Mouse (Mus musculus) retina, postnatal 7 days (tissue): Measurements from ENCODE around the gene Akap13.
"Not testable (repeated sequence)": the region's sequence is repeated elsewhere in the genome, so short reads cannot be mapped to it uniquely, and the experiment has no call there.

ENCODE experiments used
- DNase-seq: peaks from one replicate; pipeline ENCODE4 v3.0.0-alpha.2; 2012; ENCODE audit warnings: low read depth, low spot score

The Akap13 gene

GRCm38 (mm10) chr7:75759992-75760514 lies 304.7 kb downstream of the Akap13 start:
- DNase-seq, result no peak

- not testable (repeated sequence) for DNase-seq
Measured at GRCm38 (mm10) chr7:75760661-75761319, 305.5 kb downstream of the Akap13 start.

GRCm38 (mm10) chr7:75762225-75762624 lies 306.9 kb downstream of the Akap13 start:
- not testable (repeated sequence) for DNase-seq

GRCm38 (mm10) chr7:75767080-75767769 lies 311.9 kb downstream of the Akap13 start:
- not testable (repeated sequence) for DNase-seq

- no peak for DNase-seq
Measured at GRCm38 (mm10) chr7:75768169-75768568, 312.8 kb downstream of the Akap13 start.

- no peak for DNase-seq
Measured at GRCm38 (mm10) chr7:75769909-75770308, 314.6 kb downstream of the Akap13 start.

GRCm38 (mm10) chr7:75774095-75775078 lies 319.1 kb downstream of the Akap13 start:
- not testable (repeated sequence) for DNase-seq

GRCm38 (mm10) chr7:75778053-75778452 lies 322.7 kb downstream of the Akap13 start:
- no peak for DNase-seq

- DNase-seq, result no peak
Measured at GRCm38 (mm10) chr7:75780812-75781211, 325.5 kb downstream of the Akap13 start.

GRCm38 (mm10) chr7:75781298-75781947 lies 326.1 kb downstream of the Akap13 start:
- DNase-seq, result no peak

- DNase-seq, result peak; percentile 38
Measured at GRCm38 (mm10) chr7:75781948-75782722, 326.8 kb downstream of the Akap13 start.

- DNase-seq, result no peak
Measured at GRCm38 (mm10) chr7:75782723-75783011, 327.3 kb downstream of the Akap13 start.

GRCm38 (mm10) chr7:75785388-75786328 lies 330.3 kb downstream of the Akap13 start:
- DNase-seq, result no peak

GRCm38 (mm10) chr7:75786812-75787211 lies 331.5 kb downstream of the Akap13 start:
- DNase-seq, result no peak

- DNase-seq, result no peak
Measured at GRCm38 (mm10) chr7:75787371-75787770, 332.0 kb downstream of the Akap13 start.

- DNase-seq, result not testable (repeated sequence)
Measured at GRCm38 (mm10) chr7:75788069-75788800, 332.9 kb downstream of the Akap13 start.

- not testable (repeated sequence) for DNase-seq
Measured at GRCm38 (mm10) chr7:75788801-75789135, 333.4 kb downstream of the Akap13 start.

- DNase-seq, result no peak
Measured at GRCm38 (mm10) chr7:75789746-75790145, 334.4 kb downstream of the Akap13 start.
